Mouse (Mus musculus) left cerebral cortex, postnatal 14 days (tissue): ENCODE results near the gene Cdk20. TPM values are rescaled to one million over a fixed set of nuclear protein-coding genes. Genes with fewer than 3 reads are reported as not detected.
"Not testable (repeated sequence)": the region's sequence is repeated elsewhere in the genome, so short reads cannot be mapped to it uniquely, and the experiment has no call there.

Experiments used
- DNase-seq, 2 experiments: peaks; one replicate each; pipeline ENCODE4 v3.0.0; 2021 to 2022; ENCODE audit warnings: low spot score in 2 of 2, mixed read lengths in 1 of 2
- intact Hi-C: fragments of 180-260 bp; cut with DNase I; formaldehyde crosslinking; loops from one replicate; pipeline ENCODE4 v1.15.1; 2025
- total RNA-seq, 2 experiments: library from RNA; stranded (reverse); gene quantifications; 2 replicates each; pipeline ENCODE4 v1.2.3; 2021

Gene Cdk20
- total RNA-seq, 2 experiments from 2014 or later = 10.3 to 11.9 TPM

- DNase-seq = no peak
- intact Hi-C loops = no loop called here
Measured at GRCm38 (mm10) chr13:64420847-64421246, 11.3 kb upstream of the Cdk20 start.

- no peak for DNase-seq
- intact Hi-C loops = no loop called here
Measured at GRCm38 (mm10) chr13:64421386-64421785, 10.7 kb upstream of the Cdk20 start.

DNA sequence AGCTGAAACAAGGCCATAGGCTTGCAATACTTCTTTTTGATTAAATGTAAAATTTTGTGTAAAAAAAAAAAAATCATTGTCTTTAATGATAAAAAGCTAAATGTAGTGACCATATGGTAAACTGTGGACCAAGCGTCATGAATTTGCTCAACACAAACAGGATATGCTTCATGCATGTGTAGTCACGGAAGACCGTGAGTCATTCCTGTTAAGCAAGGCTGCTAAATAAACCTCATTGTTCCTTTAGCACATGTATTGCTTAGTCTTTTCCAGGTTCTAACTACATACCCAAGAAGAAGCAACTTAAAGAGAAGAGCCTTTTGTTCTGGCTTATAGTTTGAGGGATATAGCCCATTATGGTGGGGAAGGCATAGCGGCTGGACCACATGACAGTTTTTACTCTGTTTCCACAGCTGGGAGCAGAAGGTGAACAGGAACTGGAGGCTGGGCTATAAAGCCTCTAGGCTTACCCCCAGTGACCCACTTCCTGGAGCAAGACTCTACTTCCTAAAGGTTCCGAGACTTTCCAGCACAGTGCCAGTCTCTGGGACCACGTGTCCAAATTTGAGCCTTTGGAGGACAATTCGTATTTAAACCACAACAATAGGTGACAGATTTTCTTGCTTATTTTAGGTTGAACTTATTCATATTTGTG lies 10.0 kb upstream of the Cdk20 start:
- no peak for DNase-seq
- intact Hi-C loops = no loop called here

DNA sequence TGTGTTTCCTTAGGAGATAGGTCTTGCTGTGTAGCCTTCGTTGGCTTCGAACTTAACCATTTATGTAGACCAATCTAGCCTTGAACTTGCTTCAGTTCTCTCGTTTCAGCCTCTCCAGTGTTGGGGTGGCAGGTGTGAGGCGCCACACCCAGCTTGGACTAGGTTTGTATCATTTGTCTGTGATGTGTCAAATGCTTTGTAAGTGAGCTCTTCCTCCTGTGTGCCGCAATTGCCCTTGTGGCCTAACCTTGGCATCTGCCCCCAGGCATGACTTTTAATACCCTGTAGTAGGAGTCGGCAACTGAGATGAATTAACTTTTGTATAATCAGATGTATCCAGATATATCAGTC lies 9.5 kb upstream of the Cdk20 start:
- intact Hi-C loops = no loop called here
- no peak for DNase-seq

DNA sequence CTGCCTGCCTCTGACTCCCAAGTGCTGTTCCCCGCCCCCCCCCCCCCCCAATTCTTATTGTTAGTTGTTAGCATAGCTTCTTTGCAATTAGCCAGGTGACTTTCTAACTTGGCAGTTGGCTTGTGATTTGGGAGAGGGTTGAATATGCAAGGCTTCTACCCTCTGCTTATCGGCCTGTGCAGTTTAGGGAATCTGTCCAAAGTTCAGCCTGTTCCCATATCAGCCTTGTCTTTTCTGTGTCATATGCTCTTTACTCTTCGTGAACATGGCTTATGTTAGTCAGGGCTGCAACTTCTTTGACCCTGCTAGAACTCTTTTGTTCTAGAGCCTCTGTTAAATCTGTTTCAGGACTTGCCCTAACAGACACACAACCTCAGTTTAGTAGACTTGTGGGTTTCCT lies 7.8 kb upstream of the Cdk20 start:
- intact Hi-C loops = no loop called here
- DNase-seq = no peak

- intact Hi-C loops = no loop called here
- no peak for DNase-seq
Measured at GRCm38 (mm10) chr13:64425280-64425679, 6.8 kb upstream of the Cdk20 start.

DNA sequence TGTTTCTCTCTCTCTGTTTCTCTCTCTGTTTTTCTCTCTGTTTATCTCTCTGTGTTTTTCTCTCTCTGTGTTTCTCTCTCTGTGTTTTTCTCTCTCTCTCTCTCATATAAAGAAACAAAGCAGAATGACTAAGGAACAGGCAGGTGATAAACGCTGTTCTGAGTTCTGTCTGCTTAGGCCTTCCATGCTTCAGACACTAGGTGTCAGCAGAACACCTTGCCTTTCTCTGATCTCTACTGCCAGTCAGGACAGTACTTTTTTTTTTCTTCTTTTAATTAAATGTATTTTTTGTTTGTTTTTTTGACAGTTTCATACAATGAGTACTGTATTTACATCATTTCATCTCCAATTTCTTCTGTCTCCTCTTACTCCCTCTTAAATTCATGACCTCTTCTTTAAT lies 2.8 kb upstream of the Cdk20 start:
- no peak for DNase-seq
- intact Hi-C loops = no loop called here

GRCm38 (mm10) chr13:64437801-64438200 lies 5.7 kb downstream of the Cdk20 start:
- DNase-seq = no peak
- intact Hi-C loops = loop anchor here (10.0 kb wide), 1 partner anchor 677 kb away; the partner anchor contains the start of gene Mfsd14b

DNA sequence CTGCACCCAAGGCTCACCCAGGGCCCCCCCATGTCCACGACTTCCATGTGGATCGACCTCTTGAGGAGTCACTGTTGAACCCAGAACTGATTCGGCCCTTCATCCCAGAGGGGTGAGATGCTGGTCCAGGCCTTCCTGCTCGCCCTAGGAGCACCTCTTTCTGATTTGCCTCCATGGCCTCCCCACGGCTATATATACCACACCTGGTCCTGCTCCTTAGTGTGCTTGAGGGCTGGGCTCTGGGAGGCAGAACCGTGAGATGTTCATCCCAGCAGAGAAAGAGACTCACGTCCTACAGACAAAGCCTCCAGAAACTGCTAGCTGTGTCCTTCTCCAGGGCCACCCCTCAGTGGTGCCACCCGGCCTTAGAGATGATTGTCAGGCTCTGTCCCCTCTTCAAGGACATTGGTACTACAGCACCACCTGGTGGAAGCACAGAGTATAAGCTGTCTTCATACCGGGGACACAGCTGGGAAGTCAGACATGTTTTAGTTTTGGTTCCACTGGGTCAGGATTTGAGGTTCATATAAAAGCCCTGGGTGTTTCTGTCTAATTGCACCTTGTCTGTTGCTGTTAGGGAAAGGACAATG lies 6.8 kb downstream of the Cdk20 start:
- intact Hi-C loops = loop anchor here (1.0 to 10.0 kb wide), 2 partner anchors 124 to 676 kb away; partner anchors contain the start of gene Mfsd14b
- peak; percentile 73 to 78 for DNase-seq

DNA sequence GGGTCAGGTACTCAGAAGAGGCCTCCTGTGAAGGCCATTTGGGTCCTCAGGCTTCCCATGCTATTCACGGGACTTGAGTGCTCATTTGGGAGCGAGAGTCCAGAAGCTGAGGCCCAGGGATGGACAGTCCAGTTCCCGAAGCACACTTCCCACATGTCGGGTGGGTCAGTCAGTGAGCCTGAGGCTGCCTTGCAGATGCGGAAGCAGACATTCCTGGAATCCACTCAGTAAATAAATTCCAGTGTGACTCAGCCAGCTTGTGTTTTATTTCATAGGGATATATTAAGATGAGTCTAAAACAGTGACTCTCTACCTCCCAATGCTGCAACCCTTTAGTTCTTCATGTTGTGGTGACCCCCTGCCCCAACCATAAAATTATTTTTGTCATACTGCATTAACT lies 7.4 kb downstream of the Cdk20 start:
- DNase-seq = no peak
- intact Hi-C loops = loop anchor here (1.0 to 10.0 kb wide), 2 partner anchors 124 to 675 kb away; partner anchors contain the start of gene Mfsd14b

GRCm38 (mm10) chr13:64440592-64440991 lies 8.5 kb downstream of the Cdk20 start:
- DNase-seq = no peak
- intact Hi-C loops = loop anchor here (5.0 to 10.0 kb wide), 4 partner anchors 134 to 872 kb away; partner anchors contain the start of gene Cntnap3

DNA sequence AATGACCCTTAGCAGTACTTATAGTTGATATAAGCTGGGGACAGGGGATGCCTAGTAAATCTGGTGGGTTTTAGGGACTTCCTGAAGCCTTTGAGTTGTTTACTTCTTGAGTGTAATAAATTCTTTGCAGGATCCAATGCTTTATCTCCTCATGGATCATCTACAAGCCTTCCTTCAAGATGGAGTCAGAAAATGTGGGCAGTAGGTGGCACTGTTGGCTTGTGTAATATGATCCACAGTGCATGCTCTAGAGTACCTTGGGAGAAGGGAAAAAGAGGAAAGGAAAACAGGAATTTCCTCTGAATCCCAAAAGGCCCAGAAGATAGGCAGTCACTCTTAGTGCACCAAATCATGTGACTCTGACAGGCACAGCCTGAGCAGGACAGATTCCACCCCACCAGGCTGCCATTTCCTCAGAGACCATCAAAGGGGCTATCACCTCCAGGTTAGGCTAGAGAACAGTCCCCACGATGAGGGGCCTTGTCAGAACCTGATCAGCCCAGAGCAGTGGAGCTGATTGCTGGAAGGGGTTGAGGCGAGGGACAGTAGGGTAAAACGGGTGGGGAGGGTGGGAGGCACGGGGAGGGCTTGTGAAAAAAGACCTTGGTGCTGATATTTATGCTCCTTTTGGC lies 11.3 kb downstream of the Cdk20 start:
- intact Hi-C loops = loop anchor here (2.0 to 10.0 kb wide), 5 partner anchors 131 to 869 kb away; partner anchors contain the start of gene Cntnap3
- peak; percentile 80 to 81 for DNase-seq

DNA sequence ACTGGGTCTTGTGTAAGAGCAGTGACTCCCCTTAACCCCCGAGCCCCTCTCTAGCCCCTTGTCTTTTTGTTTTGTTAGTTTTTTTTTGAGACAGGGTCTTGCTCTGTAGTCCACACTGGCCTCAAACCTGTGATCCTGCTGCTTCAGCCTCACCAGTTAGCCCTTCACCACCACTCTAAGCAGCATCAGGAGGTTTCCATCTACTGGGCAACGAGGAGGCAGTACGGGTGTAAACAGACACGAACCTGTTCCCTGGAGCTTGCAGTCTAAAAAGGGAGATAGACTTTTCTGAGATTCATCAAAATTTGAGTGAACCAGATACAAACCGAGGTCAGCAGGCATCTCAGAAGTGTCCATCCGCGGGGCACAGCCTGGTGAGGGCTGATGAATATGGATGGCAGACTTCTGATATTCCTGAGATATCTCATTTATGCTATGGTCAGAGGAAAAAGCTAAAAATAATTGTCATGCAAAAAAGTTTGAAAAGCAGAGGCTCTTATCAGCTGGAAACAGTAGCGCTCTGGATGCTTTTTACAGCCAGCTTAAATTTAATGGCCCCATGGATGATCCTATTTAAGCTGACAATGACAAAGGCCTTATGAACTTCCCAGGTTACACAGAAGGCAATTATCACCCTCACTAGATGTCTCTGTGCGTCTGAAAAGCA lies 13.3 kb downstream of the Cdk20 start:
- DNase-seq = no peak
- intact Hi-C loops = loop anchor here (10.0 kb wide), 2 partner anchors 129 to 459 kb away; partner anchors contain the start of gene Cntnap3

DNA sequence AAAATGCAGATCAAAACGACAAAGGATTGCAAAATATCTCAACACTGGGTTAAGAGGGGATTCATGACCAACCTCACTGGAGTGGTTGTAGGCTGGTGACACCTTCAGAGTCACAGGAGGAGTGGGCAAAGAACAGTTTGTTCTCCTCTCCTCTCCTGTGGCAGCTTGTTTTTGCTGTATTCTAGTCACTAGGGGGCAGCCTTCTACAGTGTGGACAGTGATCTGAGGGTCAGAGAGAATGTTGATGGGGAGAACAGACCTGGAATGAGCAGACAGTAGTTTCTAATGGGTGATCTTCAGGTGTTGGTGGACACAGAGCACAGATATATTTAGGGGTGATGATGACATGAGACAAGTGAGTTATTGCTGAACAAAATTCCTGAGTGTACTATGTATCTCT lies 15.8 kb downstream of the Cdk20 start:
- intact Hi-C loops = loop anchor here (10.0 kb wide), 2 partner anchors 127 to 457 kb away; partner anchors contain the start of gene Cntnap3
- peak; percentile 47 to 53 for DNase-seq

- intact Hi-C loops = loop anchor here (10.0 kb wide), 2 partner anchors 126 to 456 kb away; partner anchors contain the start of gene Cntnap3
- DNase-seq = no peak
Measured at GRCm38 (mm10) chr13:64448729-64449128, 16.6 kb downstream of the Cdk20 start.

DNA sequence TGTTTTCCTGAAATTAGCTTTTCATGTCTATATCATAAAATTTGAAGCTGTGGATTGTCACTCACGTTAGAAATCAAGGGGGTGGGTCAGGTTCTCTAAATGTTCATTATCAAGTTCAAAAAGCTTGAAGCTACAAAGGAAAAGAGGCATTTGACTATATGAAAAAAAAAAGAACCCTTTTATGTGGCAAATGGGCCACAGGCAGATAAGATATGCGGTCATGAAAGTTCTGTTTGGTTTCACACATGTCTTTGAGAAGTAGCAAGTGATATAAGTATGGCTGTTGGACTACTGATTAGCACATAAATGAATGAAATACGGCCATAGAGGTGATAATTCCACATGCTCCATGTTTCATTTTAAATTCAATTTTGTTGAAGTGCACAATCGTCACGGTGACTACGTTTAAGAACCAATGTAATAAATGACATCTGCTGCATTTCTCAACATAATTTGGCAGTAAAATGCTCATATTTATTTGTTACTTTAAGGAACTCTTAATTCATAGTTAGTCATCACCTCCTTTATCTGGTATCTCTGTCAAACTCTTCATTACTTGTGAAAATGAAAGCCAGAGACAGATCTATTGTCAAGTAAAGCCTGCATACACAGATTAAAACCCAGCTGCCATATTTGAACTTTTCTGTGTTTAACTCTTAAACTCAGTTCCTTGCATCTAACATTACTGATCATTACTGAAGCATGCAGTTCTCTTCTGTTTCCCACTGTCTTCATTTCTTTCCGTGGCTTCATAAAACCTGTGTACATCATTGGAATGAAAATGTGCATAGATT lies 18.1 kb downstream of the Cdk20 start:
- intact Hi-C loops = no loop called here
- DNase-seq = no peak

DNA sequence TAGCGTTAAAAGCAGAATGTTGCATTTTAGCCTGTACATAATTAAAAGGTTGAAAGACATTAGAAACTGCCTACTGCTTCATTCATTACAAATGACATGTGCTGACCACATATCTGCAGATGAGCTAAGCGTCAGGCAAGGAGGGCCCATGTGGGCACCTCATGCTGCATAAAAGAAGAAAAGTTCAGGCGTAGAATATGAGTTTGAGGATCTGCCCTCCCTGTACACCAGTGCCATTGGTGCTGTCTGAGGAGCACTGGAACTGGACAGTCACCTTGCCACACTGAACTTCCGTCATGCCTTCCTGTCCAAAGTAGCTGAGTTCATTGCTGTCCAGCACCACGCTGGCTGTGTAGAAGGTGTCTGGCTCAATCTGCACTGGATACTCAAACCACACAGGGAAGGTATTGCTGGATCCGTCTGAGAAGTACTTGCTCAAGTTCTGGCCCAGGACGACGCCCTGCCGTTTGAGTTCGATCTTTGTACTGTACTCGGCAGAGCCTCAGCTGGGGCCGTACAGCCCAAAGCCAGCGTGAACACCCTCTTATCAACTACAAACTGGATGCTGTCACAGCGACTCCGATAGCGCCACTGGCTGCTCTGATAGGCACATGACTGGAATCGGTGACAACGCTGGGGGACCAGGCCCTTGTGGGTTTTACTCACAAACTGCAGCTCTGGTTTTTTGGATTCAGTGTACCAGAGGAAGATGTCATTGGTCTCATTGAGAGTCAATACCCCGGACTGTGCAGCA lies 25.3 kb downstream of the Cdk20 start:
- DNase-seq, intact Hi-C loops: not testable (repeated sequence)

DNA sequence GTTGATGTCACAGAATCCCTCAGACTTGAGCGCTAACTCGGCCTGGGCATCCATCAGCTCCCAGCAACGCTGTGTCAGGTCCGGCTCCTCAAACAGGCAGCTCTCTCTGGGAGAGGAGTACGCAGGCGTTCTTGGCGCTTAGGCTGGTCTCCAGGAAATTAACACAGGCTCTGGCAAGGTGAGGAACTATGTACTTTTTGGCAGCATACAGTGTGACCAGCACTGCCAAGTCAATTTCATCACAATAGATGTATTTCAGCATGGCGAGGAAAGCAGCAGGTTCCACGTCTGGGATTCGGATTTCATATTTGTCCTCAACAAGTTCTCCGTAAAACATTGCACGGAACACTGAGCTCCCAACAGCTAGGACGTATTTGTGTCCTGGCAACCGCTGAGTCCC lies 26.1 kb downstream of the Cdk20 start:
- intact Hi-C loops = no loop called here
- DNase-seq = no peak
